Mouse (Mus musculus) adrenal gland, adult (tissue): Measurements from ENCODE around the gene Apobec2.

Experiments
- DNase-seq, 2 experiments: peaks; one replicate each; pipeline ENCODE4 v3.0.0; 2022 to 2023; ENCODE audit warnings: low spot score in 1 of 2; ENCODE audit not compliant: inconsistent age in 2 of 2

The Apobec2 gene

DNA sequence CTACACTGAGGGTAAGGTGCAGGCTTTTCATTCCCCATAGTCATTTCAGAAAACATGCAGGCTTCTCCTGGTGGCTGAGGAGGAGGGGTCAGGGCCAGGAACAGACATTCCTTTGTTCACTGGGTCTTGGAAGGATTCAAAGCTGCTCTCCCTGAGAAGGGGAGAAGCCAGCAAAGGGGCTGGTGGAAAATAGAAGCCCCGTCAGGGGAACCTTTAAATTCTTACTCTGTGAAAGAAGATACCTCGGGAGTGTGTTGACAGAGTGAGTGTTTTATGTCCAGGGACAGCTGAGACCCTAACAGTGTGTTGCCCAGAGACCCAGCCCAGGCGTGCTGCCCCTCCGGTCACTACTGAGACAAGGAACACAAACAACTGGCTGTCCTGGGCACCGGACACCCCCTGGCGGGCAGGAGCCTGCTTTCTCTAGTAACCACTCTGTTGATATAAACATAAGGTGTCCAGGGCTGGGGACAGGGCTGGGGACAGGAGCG is 4.7 kb upstream of the Apobec2 start:
- no peak for DNase-seq

DNA sequence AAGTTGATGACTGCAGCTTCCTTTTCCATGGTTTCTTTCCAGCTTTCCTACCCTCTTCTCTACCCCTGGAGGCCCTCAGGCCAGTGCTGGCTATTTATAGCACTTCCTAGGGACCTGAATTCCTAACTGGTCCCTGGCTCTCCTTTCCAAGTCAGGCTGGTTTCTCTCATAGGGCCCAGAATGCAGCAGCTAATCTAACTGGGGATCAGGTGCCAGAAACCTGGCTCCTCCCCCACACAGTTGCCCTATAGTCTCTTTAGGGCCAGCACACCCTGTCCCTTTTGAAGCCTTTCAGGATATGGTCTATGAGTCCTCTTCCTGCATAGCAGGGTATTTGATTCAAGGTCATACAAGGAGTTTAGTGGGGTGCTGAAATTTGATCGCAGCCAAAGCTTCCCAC is 3.8 kb upstream of the Apobec2 start:
- DNase-seq, result no peak

DNA sequence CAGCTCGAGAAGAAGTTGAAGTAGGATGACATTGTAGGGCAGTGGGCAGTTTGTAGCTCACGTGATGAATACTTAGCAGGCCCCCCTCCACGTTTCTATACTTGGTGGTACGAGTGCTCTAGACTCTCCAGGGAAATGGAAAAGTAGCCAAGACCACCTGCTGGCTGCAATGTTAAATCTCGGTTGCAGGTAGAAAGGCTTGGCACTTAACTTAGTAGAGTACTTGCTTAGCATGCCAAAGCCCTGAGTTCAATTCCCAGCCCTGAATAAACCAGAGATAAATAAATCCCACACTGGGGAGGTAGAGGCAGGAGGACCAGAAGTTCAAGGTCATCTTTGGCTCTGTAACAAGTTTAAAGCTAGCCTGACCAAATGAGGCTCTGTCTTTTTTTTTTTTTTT is 1.7 kb upstream of the Apobec2 start:
- DNase-seq, result no peak

DNA sequence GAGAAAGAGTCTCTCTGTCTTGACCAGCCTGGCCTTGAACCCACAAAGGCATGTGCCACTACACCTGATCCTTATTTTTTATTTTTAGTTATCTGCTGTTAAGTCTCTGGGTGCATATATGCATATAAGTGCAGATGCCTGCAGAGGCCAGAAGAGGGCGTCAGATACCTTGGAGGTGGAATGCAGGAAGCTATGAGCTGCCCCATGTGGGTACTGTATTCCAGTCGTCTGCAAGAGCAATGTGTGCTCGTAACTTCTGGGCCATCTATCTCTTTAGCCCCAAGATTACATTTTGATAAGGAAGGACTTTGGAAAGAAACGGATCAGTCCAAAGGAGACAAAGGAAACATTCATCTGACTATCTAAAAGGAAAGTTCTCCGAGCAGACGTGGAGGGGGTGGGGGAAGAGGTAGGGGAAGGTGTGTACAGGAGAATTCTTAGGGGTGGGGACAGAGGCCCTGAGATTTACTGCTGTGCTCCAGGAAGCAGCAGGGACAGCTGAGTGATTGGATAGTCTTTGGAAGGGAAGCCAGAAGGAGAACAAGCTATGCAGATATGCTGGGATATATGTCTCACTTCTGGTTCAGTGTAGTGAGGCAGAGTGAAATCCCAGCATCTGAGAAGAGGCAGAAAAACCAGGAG is 1.1 kb upstream of the Apobec2 start:
- no peak for DNase-seq

DNA sequence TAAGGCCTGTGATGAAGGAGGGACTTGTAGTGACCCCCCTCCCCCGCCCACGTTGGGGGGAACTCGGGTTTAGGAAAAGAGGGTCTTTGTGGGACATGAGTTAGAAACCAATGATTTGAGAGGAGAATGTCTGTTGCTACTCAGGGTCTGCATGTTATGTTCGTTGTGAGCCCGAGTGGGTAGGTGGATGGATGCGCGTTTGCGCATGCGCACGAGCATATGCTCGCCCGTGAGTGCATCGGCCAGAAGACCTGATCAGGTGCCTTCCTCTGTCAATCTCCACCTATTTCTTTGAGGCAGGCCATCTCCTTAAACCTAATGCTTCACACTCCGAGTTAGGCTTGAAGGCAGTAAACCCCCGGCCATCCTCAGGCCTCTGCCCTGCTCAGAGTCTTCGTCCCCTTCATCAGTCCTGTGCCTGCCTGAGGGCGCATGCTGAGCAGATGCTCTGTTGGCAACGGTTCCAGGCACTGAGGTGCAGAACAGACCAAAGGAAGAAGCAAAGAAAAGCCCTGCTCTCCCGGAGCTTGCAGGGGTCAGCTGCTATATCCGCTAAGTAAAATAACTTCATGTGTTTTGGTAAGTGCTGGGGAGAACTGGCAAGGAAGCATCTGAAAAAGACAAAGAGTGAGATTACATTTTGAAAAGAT is 401 bp upstream of the Apobec2 start:
- no peak for DNase-seq

DNA sequence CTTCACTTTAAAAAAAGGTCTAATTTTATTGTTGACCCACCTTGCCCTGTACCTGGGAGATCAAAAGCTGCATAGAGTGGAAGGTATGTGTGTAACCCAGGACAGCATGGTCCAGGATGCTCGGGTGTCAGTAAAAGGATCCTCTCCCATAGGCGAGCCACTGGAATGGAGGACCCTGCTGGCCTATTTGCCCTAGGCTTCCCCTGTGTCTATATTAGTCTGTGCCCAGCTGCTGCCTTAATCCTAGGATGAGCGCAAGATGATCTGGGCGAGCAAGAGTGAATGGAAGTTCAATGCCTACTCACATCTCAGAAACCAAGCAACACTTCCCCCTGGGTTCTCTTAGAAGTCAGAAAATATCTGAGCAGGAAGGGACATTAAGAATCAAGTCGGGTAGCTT is 1.7 kb downstream of the Apobec2 start:
- no peak for DNase-seq

DNA sequence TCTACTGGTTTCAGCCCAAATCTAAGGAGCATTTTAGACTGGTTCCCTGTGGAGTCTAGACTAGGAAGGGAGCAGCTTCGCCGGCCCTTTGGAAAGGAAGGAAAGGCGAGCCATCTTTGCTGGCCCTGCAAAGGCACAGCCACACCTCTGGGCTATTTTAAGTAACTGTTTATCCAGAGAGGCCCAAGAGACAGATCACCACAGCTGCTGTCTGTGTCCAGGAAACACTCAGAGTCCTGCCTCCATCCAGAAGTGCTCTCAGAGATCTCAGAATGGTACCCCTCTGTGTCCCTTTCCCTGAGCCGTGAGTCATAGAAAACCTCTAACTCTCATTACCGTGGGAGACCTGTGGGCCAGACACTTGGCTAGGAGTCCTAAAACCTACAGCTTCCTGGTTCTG is 2.3 kb downstream of the Apobec2 start:
- no peak for DNase-seq

DNA sequence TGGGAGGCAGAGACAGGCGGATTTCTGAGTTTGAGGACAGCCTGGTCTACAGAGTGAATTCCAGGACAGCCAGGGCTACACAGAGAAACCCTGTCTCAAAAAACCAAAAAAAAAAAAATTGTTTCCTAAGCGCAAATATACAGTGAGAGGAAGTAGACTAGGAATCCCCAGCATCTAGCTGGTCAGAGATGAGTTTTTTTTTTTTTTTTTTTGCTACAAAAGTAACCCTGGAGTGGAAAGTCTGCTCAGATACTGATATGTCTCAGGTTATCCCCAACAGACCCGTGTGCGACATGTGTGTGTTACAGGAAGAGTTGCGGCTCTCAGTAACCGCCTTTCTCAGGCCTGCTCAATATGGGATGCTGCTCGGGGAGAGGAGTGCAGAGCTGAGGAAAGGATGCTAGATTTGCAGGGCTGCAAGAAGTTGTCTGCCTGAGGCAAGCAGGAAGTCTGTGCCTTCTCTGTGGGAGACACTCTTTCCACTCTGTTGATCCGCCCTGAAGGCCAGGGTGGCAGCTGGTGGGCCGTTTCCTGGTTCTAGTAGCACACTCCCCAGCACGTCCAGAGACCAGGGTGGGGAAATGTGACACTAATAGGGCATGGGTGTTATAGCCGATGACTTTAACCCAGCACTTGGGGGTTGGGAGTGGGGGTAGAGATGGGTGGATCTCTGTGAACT is 4.7 kb downstream of the Apobec2 start:
- DNase-seq, result no peak

DNA sequence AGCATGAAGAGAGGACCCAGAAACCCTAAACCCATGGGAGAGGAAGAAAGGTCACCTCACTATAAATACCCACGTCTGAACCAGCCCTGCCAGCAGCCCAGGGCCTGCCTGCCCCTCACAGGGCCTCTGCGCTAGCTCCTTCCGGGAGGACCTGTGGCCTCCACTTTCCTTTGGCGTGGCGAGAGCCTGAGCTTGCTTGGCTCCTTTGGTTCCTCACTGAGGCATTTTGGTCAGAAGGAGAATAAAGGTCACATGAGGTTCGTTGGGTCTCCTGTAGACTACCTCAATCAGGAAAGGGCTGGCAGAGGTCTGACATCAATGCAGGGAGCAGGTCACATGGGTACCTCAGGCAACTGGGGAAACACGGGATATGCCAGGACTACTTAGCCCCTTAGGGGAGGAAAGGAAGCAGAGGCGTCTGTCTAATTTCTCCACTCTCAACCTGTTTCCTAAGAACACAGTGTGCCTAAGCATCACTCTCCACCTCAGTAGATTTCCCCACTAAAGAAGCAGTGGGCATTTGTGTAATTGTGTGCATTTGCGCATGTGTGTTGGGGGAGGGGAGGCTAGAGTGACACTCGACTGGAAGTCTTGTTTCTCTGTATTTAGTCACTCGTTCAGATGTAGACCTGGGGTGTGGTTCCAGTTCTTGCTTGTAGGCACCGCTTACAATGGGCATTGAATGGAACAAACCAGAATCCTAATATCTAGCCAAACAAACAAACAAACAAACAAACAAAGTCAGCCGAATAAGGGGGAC is 5.6 kb downstream of the Apobec2 start:
- DNase-seq, result no peak

DNA sequence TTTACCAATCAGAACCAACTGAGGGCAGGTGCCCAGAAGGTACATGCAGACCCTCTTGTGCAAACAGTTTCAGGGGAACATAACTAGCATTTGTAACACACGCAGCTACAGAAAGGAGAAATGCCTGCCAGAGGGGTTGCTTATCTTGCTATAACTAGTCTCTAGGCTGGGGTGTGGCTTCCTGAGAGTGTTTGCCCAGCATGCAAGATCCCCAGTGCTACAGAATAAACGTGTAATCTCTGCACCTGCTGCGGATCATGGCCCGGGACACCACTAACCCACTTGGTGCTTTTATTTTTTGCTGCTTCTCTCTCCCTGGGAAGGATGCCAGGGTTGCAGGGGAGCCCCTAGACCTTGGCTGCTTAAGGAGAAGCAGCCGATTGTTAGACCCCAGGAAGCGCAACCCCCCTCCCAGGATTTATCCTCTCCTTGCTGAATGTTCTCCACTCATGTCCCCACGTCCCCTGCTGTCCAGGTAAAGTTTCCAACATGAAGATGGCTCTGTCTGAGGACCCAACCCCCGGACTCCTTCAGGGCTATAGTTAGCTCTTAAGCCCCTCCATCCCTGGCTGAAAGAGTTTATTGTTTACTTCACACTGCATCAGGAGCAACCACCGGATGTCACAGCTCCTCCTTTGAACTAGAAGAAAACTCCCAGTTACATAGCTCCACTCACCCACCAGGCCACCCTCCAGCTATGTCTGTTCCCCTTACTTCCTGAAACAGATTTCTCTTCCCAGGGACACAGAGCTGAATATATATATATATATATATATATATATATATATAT is 6.7 kb downstream of the Apobec2 start:
- DNase-seq, result no peak

DNA sequence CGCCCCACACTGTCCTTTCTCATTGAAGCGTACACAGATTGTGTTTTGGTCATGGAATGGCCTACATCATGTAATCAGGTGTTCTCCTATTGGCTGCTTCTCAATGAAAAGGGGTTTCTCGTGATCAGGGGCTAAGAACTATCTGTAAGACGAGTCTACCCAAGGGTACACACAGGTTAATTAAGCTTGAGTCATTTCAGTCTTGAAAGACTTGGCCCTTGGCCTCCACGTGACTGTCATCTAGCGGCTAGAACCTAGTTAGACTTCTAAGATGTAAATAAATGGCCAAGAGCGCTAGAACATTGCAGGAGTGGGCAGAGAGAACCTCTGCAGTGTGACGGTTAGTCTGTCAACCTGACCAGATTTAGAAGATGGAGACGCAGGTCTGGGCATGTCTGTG is 8.5 kb downstream of the Apobec2 start:
- no peak for DNase-seq

DNA sequence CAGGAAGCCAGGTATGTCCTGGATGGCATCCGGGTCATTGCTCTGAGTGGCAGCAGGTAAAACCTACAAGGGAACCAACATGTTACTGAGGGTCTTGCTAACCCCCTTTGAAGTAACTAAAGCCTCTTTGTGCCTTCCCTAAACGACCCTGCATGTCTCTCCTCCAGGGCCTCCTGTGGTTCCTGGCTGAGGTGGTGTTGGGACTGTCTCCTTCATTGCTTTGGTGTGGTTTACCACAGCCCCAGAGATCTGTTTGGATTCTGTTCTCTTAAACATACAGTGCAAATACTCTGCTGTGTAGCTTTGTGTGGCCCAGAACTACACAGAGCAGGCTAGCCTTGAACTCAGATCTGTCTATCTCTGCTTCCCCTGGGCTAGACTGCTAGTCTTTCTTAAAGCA is 13.2 kb downstream of the Apobec2 start:
- no peak for DNase-seq

DNA sequence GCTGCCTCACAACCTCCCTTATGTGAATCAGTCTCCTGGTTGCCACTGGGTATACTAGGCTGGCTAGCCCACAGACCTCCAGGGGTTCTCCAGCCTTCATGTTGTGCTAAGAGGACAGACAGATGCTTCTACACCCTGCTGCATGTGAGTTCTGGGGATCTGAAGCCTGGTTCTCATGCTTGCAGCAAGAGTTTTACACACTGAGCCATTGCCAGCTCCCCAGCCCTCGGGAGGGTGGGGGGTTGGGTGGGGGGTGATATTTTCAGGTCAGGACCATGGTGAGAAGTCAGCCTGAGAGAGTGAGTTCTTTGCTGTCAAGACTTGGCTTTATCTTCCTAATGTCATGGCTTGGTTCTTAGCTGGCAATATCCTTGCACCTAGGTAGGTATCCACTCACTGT is 13.9 kb downstream of the Apobec2 start:
- DNase-seq, result no peak

DNA sequence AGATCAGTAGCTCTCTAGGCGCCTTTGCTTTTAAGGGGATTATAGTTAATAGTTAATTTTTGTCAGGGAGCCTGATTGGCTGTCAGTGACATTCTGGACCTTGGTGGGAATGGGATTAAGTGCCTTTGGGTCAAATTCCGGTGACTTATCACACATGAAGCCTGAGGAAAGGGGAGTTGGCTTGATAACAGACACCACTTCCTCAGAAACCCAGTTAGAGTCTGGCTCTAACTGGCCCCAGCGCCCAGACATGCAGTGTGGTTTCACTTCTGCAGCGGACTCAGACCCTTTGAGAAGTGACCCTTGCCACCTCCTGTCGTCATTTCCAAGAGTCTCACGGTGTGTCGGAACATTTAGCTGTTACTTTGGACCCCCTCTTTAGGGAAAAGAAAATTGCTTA is 14.6 kb downstream of the Apobec2 start:
- no peak for DNase-seq

DNA sequence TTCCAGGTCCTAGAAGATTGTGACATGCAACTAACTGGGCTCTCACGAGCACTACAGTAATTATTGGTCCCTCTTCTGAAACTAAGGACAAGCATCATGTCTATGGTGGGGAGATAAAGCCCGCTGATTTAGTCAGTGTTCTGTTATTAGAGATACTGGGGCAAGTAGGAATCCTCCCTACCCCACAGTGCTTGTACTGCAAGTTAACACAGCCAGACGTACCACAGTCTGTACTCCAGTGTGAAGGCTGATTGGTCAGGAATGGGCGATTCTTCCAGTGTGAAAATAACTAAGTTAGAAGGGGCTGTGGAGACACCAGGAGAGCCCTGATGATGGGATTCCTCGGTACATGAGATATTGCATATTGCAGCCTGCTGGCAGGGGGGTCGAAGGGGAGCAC is 15.2 kb downstream of the Apobec2 start:
- DNase-seq, result no peak

DNA sequence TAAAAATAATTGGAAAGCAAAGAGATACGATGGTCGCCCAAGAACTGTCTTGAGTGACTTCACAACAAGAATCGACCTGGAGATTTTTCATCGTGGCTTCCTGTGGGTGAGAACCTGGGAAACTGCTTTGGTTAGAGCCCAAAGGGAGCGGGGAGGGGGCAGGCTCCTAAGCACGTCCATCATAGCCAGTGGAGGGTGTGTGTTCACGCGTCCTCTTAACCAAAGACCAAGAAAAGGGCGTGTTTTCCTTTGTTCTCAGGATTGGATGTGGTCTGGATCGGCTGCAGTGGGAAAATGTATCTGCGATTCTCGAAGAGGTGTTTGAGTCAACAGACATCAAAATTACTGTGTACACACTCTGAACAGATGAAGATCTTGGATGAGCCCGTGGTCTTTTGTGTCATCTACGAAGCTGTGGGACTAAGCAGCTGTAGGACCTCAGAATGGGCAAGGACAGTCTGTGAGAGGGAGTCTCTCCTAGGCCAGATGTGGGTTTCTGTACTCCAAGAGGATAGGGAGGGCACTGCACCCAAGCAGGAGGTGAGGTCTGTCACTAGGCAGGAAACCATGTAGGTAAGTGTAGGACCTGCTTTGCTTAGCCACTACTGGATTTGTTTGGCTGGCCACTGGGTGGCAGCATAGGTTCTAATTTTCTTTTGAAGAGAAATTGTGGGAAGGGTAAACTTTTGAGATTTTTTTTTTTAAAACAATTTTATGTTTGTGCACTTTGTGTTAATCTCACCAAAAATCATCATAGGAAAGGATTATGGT is 16.1 kb downstream of the Apobec2 start:
- DNase-seq, result peak in 1 of 2 experiments; percentile 70

DNA sequence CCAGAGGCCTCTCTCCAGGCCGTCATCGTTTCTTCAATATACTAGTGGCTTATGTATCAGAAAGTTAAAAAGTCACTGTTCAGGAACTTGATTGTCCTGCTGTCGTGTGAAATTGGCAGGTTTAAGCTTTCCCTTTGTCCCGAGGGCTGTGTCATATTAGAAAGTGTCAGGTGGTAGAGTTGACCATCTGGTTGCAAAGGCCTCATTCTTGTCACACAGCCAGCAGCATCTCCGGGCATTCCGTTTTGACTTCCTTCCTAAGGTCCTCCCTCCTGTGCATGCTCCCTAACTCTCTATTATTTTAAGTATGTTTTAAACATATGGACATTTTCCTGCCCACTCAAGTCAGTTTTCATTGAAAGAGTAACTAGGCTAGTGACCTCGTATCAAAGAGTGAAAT is 16.7 kb downstream of the Apobec2 start:
- no peak for DNase-seq

DNA sequence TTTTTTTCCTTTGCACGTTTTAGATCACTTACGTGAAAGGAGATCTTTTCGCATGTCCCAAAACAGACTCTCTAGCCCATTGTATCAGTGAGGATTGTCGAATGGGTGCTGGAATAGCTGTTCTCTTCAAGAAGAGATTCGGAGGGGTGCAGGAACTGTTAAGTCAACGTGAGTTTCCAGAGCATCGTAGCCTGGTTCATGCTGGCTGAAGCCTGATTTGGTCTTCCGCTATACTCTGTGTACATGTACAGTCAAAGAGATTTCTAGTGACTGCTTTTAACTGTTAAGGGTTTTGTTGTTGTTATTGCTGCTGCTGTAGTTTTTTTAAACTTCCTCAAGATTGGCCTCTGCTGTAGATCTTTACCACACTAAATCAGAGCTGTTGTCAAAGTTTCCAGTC is 21.5 kb downstream of the Apobec2 start:
- peak in 1 of 2 experiments; percentile 47 for DNase-seq

DNA sequence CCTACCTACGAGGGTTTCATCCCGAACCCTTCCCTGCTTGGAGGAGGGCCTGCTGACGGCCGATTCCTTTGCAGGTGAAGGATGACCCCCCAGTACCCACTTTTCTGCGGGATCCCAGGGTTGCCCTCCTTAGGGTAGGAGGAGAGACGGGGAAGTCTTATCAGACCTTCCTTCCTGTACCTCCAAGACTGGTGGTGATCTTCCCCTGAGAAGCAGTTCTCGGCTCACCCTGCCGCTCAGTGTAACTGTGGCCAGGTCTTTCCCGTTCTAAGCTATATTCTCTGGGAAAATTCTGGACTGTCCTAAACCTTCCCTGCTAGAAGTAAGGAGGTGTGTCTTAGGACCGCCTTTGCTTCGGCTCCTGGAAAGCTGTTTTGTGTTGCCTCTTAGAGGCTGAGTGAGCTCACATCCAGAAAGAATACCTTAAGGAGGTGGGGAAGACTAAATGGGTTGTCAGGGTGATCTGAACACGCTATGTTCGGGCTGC is 22.4 kb downstream of the Apobec2 start:
- DNase-seq, result no peak
